Mouse (Mus musculus) lung, postnatal 0 days (tissue): Measurements from ENCODE around the gene Msi2. TPM values are rescaled to one million over a fixed set of nuclear protein-coding genes. Genes with fewer than 3 reads are reported as not detected.

Source experiments
- ATAC-seq: fragments of 200-750 bp; cut with Nextera tagmentation; 2 replicates; pipeline ENCODE4 v1.8.0; 2017; ENCODE audit warnings: moderate library complexity
- DNase-seq: peaks from one replicate; pipeline ENCODE4 v3.0.0-alpha.2; 2016; ENCODE audit warnings: low spot score
- H3K27ac ChIP-seq: fragments of 300-500 bp; sonication (generic); 2 replicates; pipeline ENCODE4 v1.5.1; 2014; ENCODE audit warnings: antibody characterized with exemption, mild to moderate bottlenecking, low read length, mixed read lengths
- H3K27me3 ChIP-seq: fragments of 300-500 bp; sonication (generic); replicated peaks from 2 replicates; pipeline ENCODE4 v1.6.1; 2014; ENCODE audit warnings: low read length, mixed read lengths; ENCODE audit not compliant: insufficient read depth
- H3K36me3 ChIP-seq: fragments of 300-500 bp; sonication (generic); 2 replicates; pipeline ENCODE4 v1.6.1; 2014; ENCODE audit warnings: low read length, mixed read lengths; ENCODE audit not compliant: insufficient read depth
- H3K4me1 ChIP-seq: fragments of 300-500 bp; sonication (generic); 2 replicates; pipeline ENCODE4 v1.6.1; 2014; ENCODE audit warnings: antibody characterized with exemption, low read depth, low read length, mixed read lengths; ENCODE audit not compliant: insufficient read depth
- H3K4me2 ChIP-seq: fragments of 300-500 bp; sonication (generic); replicated peaks from 2 replicates; pipeline ENCODE4 v1.6.1; 2014; ENCODE audit warnings: low read depth, mild to moderate bottlenecking, low read length, moderate library complexity, mixed read lengths
- H3K4me3 ChIP-seq: fragments of 300-500 bp; sonication (generic); 2 replicates; pipeline ENCODE4 v1.5.1; 2014; ENCODE audit warnings: low read depth, low read length
- H3K9ac ChIP-seq: fragments of 300-500 bp; sonication (generic); replicated peaks from 2 replicates; pipeline ENCODE4 v1.6.1; 2014; ENCODE audit warnings: low read depth, mild to moderate bottlenecking
- H3K9me3 ChIP-seq: fragments of 300-500 bp; sonication (generic); 2 replicates; pipeline ENCODE4 v1.6.1; 2016; ENCODE audit warnings: low read length, mixed read lengths
- CTCF ChIP-seq: IDR thresholded peaks from 2 replicates; pipeline ENCODE4 v1.5.1; 2016; ENCODE audit warnings: antibody characterized with exemption, mild to moderate bottlenecking
- EP300 ChIP-seq: IDR thresholded peaks from 2 replicates; pipeline ENCODE4 v1.6.1; 2016; ENCODE audit warnings: antibody characterized with exemption, mild to moderate bottlenecking, control low read depth
- WGBS: fragments of 180-500 bp; shearing (Covaris S2); extraction: QIAGEN DNeasy Blood & Tissue Kit; methylation state at CpG from one replicate; pipeline ENCODE4 v1.1.7; 2014; 5-methylcytosine and 5-hydroxymethylcytosine counted together
- polyA plus RNA-seq: library from polyadenylated mRNA; unstranded; fragments of >200 nt; fragmentation: Nextera tagmentation; extraction: Ambion mirVana; gene quantifications from 2 replicates; pipeline ENCODE4 v1.2.1, GENCODE M21; 2015

Msi2 gene
- polyA plus RNA-seq, 1 experiment from 2014 or later, result 12.6 TPM

DNA sequence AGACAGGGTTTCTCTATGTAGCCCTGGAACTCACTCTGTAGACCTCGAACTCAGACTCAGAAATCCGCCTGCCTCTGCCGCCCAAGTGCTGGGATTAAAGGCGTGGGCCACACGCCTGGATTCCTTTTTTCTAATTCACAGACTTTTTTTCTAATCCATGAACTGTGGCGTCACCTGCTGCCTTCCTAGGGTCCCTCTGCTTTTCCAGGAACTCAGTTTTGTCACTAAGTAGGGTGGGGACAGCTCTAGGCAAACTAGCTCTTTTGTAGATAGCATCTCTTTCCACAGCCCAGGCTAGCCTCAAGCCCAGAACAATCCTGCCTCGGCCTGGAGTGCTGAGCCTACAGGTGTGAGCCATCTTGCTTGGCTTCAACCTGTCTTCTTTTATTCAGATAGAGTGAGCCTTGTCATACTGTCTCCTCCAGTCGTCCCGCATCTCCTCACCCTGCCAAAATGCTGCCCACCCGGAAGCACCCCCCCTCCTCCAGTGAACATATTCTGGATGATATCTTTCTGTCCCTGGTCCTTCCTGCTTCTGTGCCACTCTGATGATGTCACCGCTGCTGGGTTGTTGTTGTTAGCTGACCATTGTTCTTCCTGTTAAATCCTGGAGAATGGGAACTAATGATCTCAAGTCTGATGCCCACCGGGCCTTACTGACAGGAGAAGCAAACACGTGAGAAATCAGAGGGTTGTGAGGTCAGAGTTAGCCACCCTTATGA is 21.4 kb upstream of the Msi2 start:
- TF ChIP-seq CTCF, result no peak
- TF ChIP-seq EP300, result peak; percentile 52; the same call in 1 of the 2 replicates
- WGBS, result 80% methylated on average over 13 of the region's 13 CpGs
- ATAC-seq (peak; percentile 52), DNase-seq (peak; percentile 37)
- no peaks in the 10 kb centered on the region for H3K27me3 ChIP-seq
- H3K27ac ChIP-seq, result no peak overlapping the region
- no peaks in the 10 kb centered on the region for H3K4me1 ChIP-seq
- H3K9me3 ChIP-seq, result no peaks in the 10 kb centered on the region
- no peak overlapping the region for H3K4me3 ChIP-seq
- no peaks in the 10 kb centered on the region for H3K36me3 ChIP-seq
- no peak overlapping the region for H3K9ac ChIP-seq
- H3K4me2 ChIP-seq, result no peak overlapping the region

DNA sequence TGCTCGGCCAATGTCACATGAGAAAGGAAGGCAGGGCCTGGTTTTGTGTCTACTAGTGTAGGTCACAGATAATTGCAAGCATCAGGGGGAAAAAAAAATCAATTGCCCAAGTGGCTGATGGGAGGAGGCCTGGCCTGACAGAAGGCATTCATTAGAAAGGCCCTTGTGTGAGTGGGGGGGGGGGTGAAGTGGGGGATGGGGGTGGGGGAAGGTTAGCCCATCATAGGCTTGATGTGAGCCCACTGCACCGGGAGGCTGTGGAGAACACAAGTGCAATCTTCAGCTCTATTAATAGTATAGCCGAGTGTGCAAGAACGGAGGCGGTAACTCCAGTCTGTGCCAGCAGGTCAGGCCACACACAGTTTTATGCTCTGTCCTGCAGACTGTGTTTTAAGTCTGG is 11.1 kb upstream of the Msi2 start:
- H3K27ac ChIP-seq, result no peak overlapping the region
- no peak overlapping the region for H3K4me3 ChIP-seq
- no peaks in the 10 kb centered on the region for H3K36me3 ChIP-seq
- H3K4me1 ChIP-seq, result peaks cover 2% of the 10 kb centered on the region; the same call in 1 of the 2 replicates
- no peaks in the 10 kb centered on the region for H3K9me3 ChIP-seq
- DNase-seq (no peak), ATAC-seq (no peak)
- no peaks in the 10 kb centered on the region for H3K27me3 ChIP-seq
- H3K9ac ChIP-seq, result no peak overlapping the region
- 46% methylated on average over 5 of the region's 5 CpGs for WGBS
- TF ChIP-seq CTCF, result no peak
- H3K4me2 ChIP-seq, result no peak overlapping the region

DNA sequence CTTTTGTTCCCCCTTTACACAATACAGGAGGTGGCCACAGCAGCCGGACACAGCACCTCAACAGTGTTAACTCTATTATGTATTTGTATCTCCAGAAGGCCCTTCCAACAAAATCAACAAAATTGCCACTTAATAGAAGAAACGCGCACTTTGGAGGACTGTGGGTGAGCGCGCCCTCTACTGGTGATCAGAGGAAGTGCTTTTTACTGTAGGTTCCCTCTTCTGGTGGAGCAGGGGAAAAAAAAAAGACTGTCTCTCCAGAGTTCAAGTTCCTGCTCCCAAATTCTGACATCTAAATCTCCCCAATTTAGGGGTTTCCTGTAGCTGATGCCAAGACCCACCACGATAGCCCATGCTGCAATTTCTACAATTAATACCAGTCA is 10.2 kb upstream of the Msi2 start:
- TF ChIP-seq EP300 (no peak), CTCF (peak; percentile 98)
- Histone ChIP-seq H3K4me2 (peak overlapping the region; percentile 29; the same call in 1 of the 2 replicates), H3K9ac (no peak overlapping the region), H3K4me3 (no peak overlapping the region), H3K36me3 (no peaks in the 10 kb centered on the region), H3K27ac (no peak overlapping the region), H3K4me1 (peaks cover 2% of the 10 kb centered on the region; the same call in 1 of the 2 replicates), H3K27me3 (no peaks in the 10 kb centered on the region), H3K9me3 (no peaks in the 10 kb centered on the region)
- ATAC-seq, result peak; percentile 30; the same call in 1 of the 2 replicates
- WGBS, result 1% methylated on average over 6 of the region's 6 CpGs
- peak; percentile 88 for DNase-seq

DNA sequence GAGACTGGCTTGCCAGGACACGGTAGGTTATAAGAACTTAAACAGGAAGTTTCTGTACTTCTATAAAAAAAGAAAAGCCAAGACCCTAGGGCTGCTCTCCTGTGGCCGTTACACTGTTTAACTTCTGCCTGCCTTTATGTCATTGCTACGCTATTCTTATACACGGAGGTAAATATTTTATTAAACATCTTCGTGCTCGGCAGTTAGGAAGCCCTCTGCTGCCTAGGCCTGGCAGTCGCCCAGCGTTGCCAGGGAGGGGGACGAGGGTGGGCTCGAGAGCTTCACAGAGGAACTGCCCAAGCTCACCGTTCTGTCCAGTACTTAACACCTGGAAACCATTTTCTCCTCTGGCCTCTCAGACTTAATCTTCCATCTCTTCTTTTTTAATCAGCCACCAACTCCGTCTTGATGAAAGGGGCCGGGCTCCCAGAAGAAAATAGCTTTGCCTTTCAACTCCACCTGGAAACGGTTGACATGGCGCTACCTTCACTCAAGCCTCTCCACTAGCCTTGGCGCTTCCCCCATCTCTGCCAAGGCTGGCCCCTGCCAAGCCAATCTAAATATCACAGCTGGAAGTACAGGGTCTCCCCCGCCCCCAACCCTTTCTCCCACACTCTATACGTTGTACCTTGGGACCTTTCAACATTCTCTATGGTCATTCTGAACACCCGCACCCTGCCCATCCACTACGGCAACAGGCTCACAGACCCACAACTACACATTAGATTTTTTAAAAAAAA is 9.6 kb upstream of the Msi2 start:
- H3K9me3 ChIP-seq, result no peaks in the 10 kb centered on the region
- 30% methylated on average over 20 of the region's 20 CpGs for WGBS
- DNase-seq, result peak; percentile 31
- no peaks in the 10 kb centered on the region for H3K27me3 ChIP-seq
- TF ChIP-seq EP300 (no peak), CTCF (no peak)
- H3K36me3 ChIP-seq, result no peaks in the 10 kb centered on the region
- H3K4me1 ChIP-seq, result peaks cover 2% of the 10 kb centered on the region; the same call in 1 of the 2 replicates
- H3K4me2 ChIP-seq, result peak overlapping the region; percentile 29; the same call in 1 of the 2 replicates
- H3K9ac ChIP-seq, result no peak overlapping the region
- H3K4me3 ChIP-seq, result no peak overlapping the region
- peak; percentile 16; the same call in 1 of the 2 replicates for ATAC-seq
- 0 out of 2 replicates have a peak overlapping the region, but pooled peaks have one; percentile 4 for H3K27ac ChIP-seq

DNA sequence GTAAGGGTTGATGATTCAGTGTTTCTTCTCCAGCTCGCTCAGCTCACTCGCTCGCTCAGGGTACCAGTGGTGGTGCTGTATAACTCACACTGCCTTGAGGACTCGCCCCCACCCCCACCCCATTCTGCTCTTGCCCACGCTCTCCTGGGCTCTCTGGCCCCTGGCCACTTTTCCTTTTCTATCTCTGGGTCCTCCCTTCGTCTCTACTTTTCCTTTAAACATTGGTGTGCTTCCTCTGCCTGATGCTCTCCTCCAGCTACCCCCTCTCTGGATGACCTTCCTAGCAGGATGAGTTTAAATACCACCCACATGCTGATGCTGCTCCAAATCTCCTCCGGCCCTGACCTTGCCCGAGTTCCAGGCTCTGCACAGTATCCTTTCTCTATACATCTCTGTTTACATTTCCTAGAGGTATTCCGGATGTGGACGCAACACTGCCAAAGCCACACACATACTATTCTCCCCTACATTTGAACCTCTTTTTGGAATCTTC is 2.9 kb upstream of the Msi2 start:
- Histone ChIP-seq H3K4me1 (peaks cover under 1% of the 10 kb centered on the region; the same call in 1 of the 2 replicates), H3K4me2 (no peak overlapping the region), H3K9me3 (no peaks in the 10 kb centered on the region), H3K27me3 (no peaks in the 10 kb centered on the region), H3K36me3 (no peaks in the 10 kb centered on the region), H3K9ac (no peak overlapping the region), H3K27ac (no peak overlapping the region), H3K4me3 (no peak overlapping the region)
- ATAC-seq (no peak), DNase-seq (no peak)
- 49% methylated on average over 10 of the region's 10 CpGs for WGBS
- no peak for TF ChIP-seq CTCF
- no peak for TF ChIP-seq EP300
